Mouse (Mus musculus) erythroblast, embryonic 14.5 days (primary cell): ENCODE results near the gene Camk1d.

Experiments used
- GATA1 ChIP-seq: IDR thresholded peaks from 2 replicates; pipeline ENCODE4 v1.6.1; 2012; ENCODE audit warnings: low read length, inconsistent platforms, mixed read lengths
- TAL1 ChIP-seq: IDR thresholded peaks from 3 replicates; pipeline ENCODE4 v1.6.1; 2012; ENCODE audit warnings: low read length, inconsistent platforms, mixed read lengths

GRCm38 (mm10) chr2:5426110-5426509, 288.2 kb downstream of the Camk1d start:
- TF ChIP-seq TAL1 (no peak), GATA1 (no peak)
